Mouse (Mus musculus): ENCODE measurements around the gene Fam83f.

DNA sequence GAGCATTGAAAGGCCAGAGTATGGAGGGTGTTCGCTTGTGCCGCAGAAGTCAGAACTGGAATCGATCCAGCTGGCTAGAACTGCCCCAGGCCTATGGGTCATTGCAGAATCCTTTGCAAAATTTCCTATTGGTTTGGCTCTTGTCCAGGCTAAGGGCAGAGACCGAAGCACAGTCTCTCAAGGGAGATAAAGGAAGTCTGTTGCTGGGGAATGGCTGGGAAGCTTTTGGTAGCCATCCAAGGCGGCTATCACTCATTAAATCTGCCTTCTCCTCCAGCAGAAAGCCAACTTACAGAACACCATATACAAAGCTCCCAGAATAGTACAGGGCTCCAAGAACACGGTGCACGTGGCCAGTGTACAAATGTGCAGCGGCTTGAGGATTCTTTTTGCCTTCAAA lies 35.4 kb downstream of the Fam83f start:
- no peak for TF ChIP-seq CTCF (conservative IDR thresholded peaks at IDR 0.05; ENCODE audit: low read length)
- no peak for TF ChIP-seq NANOG (IDR thresholded peaks at IDR 0.05; ENCODE audit: borderline replicate concordance, low read length)
